Mouse (Mus musculus) liver, postnatal 0 days (tissue): ENCODE measurements around the gene Trpv6. TPM values are rescaled to one million over a fixed set of nuclear protein-coding genes. Genes with fewer than 3 reads are reported as not detected.

Source experiments
- ATAC-seq: fragments of 200-750 bp; cut with Nextera tagmentation; 2 replicates; pipeline ENCODE4 v1.8.0; 2017; ENCODE audit warnings: mild to moderate bottlenecking, moderate library complexity
- DNase-seq: peaks from one replicate; pipeline ENCODE4 v3.0.0-alpha.2; 2016
- H3K27ac ChIP-seq: fragments of 300-500 bp; sonication (generic); 2 replicates; pipeline ENCODE4 v1.5.1; 2014; ENCODE audit warnings: antibody characterized with exemption, moderate library complexity, mild to moderate bottlenecking, low read depth
- H3K27me3 ChIP-seq: fragments of 300-500 bp; sonication (generic); 2 replicates; pipeline ENCODE4 v1.6.1; 2014; ENCODE audit warnings: low read length, control low read depth, mixed read lengths; ENCODE audit not compliant: insufficient read depth
- H3K36me3 ChIP-seq: fragments of 300-500 bp; sonication (generic); replicated peaks from 2 replicates; pipeline ENCODE4 v1.6.1; 2014; ENCODE audit warnings: mild to moderate bottlenecking, control low read depth, low read length, moderate library complexity, mixed read lengths; ENCODE audit not compliant: insufficient read depth
- H3K4me1 ChIP-seq: fragments of 300-500 bp; sonication (generic); 2 replicates; pipeline ENCODE4 v1.6.1; 2014; ENCODE audit warnings: antibody characterized with exemption, mild to moderate bottlenecking, control low read depth; ENCODE audit not compliant: insufficient read depth
- H3K4me2 ChIP-seq: fragments of 300-500 bp; sonication (generic); 2 replicates; pipeline ENCODE4 v1.6.1; 2014; ENCODE audit warnings: low read depth, mild to moderate bottlenecking, low read length, moderate library complexity, mixed read lengths
- H3K4me3 ChIP-seq: fragments of 300-500 bp; sonication (generic); 2 replicates; pipeline ENCODE4 v1.5.1; 2014; ENCODE audit warnings: low read depth, low read length
- H3K9ac ChIP-seq: fragments of 300-500 bp; sonication (generic); replicated peaks from 2 replicates; pipeline ENCODE4 v1.6.1; 2014; ENCODE audit warnings: mild to moderate bottlenecking, moderate library complexity
- H3K9me3 ChIP-seq: fragments of 300-500 bp; sonication (generic); 2 replicates; pipeline ENCODE4 v1.6.1; 2016; ENCODE audit warnings: mild to moderate bottlenecking, control low read depth, low read length, mixed read lengths
- CTCF ChIP-seq: sonication (generic); IDR thresholded peaks from 2 replicates; pipeline ENCODE4 v1.5.1; 2016; ENCODE audit warnings: antibody characterized with exemption, low read depth
- EP300 ChIP-seq: IDR thresholded peaks from 2 replicates; pipeline ENCODE4 v1.6.1; 2016; ENCODE audit warnings: antibody characterized with exemption, low read depth, mild to moderate bottlenecking
- WGBS: fragments of 180-500 bp; shearing (Covaris S2); extraction: QIAGEN DNeasy Blood & Tissue Kit; methylation state at CpG from one replicate; pipeline ENCODE4 v1.1.7; 2014; ENCODE audit not compliant: insufficient replicate concordance; 5-methylcytosine and 5-hydroxymethylcytosine counted together
- polyA plus RNA-seq: library from polyadenylated mRNA; unstranded; fragments of >200 nt; fragmentation: Nextera tagmentation; extraction: Ambion mirVana; gene quantifications from 2 replicates; pipeline ENCODE4 v1.2.1, GENCODE M21; 2015

Trpv6 gene
- polyA plus RNA-seq, 1 experiment from 2014 or later = not detected

DNA sequence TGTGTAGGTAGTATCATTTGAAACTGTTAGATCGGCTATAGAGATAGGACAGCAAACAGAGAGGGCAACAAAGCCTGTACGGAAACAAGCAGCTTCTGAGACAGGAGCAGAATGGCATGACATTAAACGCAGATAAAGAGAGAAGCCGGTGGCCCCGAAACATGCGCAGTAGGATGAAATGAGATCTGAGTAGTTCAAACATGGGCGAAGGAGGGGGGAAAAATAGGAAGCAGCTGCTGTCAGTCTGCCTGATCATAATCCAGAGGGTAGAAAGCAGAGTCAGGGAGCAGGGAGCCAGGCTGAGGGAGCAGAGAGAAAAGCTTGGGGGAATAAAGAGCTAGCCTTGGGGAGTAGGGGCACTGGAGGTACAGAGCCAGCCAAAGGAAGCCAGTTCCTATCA is 54.9 kb downstream of the Trpv6 start:
- Histone ChIP-seq H3K4me1 (no peaks in the 10 kb centered on the region), H3K27me3 (no peaks in the 10 kb centered on the region), H3K9me3 (no peaks in the 10 kb centered on the region), H3K27ac (no peak overlapping the region), H3K9ac (no peak overlapping the region), H3K4me2 (no peak overlapping the region), H3K36me3 (no peaks in the 10 kb centered on the region), H3K4me3 (no peak overlapping the region)
- TF ChIP-seq CTCF = no peak
- no peak for TF ChIP-seq EP300
- ATAC-seq (no peak), DNase-seq (no peak)
- 66% methylated on average over 7 of the region's 7 CpGs for WGBS

- no peaks in the 10 kb centered on the region for H3K27me3 ChIP-seq
- no peak overlapping the region for H3K9ac ChIP-seq
- H3K4me2 ChIP-seq = no peak overlapping the region
- ATAC-seq (no peak), DNase-seq (no peak)
- no peak overlapping the region for H3K4me3 ChIP-seq
- H3K36me3 ChIP-seq = no peaks in the 10 kb centered on the region
- WGBS = 65% methylated on average over 5 of the region's 5 CpGs
- H3K9me3 ChIP-seq = no peaks in the 10 kb centered on the region
- TF ChIP-seq CTCF = no peak
- TF ChIP-seq EP300 = no peak
- no peak overlapping the region for H3K27ac ChIP-seq
- H3K4me1 ChIP-seq = no peaks in the 10 kb centered on the region
These were observed 58.9 kb downstream of the Trpv6 start for GRCm38 (mm10) chr6:41577297-41577696.

DNA sequence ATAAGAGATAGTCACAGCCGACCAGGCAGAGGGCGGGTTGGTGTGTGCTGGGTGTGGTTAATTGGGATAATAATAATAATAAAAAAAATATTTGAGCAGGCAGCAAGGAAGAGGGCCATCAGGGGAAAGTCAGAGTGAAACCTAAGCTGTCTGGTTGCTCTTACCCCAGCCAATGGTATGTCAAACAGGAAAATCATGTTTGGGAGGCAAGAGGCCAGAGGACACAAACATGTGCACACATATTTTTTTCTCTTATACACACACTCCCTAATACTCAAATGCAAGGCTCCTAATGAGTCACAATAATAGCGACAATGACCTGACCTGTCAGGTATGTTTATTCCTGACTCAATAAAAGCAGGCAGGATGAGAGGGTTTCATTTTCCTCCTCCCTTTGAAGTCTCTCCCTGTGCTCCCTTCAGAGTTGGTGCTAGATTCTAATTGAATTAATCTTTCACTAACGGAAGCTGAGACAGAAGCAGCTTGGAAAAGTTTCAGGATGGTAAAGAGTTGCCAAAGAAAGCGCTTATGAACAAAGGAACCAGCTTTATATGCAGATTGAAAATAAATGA is 59.6 kb downstream of the Trpv6 start:
- DNase-seq = no peak
- no peak overlapping the region for H3K27ac ChIP-seq

More for the DNA sequence above, 59.6 kb downstream of the Trpv6 start:
- Histone ChIP-seq H3K4me1 (no peaks in the 10 kb centered on the region), H3K4me2 (no peak overlapping the region), H3K27me3 (no peaks in the 10 kb centered on the region), H3K9ac (no peak overlapping the region), H3K4me3 (no peak overlapping the region), H3K36me3 (no peaks in the 10 kb centered on the region), H3K9me3 (no peaks in the 10 kb centered on the region)
- TF ChIP-seq CTCF = no peak
- TF ChIP-seq EP300 = no peak
- ATAC-seq = no peak
- 65% methylated on average over 5 of the region's 5 CpGs for WGBS

Other genes starting within 250 kb of the Trpv6 start
- gene Gm5771, start 244.0 kb downstream of the Trpv6 start, polyA plus RNA-seq = 4.3 TPM in 1 of 2 replicates, not detected in the other
- gene Gm10334, start 190.3 kb downstream of the Trpv6 start, polyA plus RNA-seq = 2.3 TPM in 1 of 2 replicates, not detected in the other
- gene Prss1, start 177.5 kb downstream of the Trpv6 start, polyA plus RNA-seq = 4.4 TPM in 1 of 2 replicates, not detected in the other
- gene Prss2, start 114.6 kb downstream of the Trpv6 start, polyA plus RNA-seq = 0.18 and 10.5 TPM in 2 replicates
- gene Ephb6, start 30.9 kb downstream of the Trpv6 start, polyA plus RNA-seq = 0.25 and 0.28 TPM in 2 replicates
- 0.11 TPM in 1 of 2 replicates, not detected in the other for gene Trpv5, start 44.4 kb upstream of the Trpv6 start, polyA plus RNA-seq
- not detected in 2 replicates for gene Llcfc1, start 48.0 kb upstream of the Trpv6 start, polyA plus RNA-seq
- 58.6 and 66.7 TPM in 2 replicates for gene Kel, start 67.9 kb upstream of the Trpv6 start, polyA plus RNA-seq
- not detected in 2 replicates for gene Olfr459, start 138.8 kb upstream of the Trpv6 start, polyA plus RNA-seq
- gene Pip, start 211.1 kb upstream of the Trpv6 start, polyA plus RNA-seq = not detected in 2 replicates
- not detected in 2 replicates for gene Sval2, start 216.6 kb upstream of the Trpv6 start, polyA plus RNA-seq